Mouse (Mus musculus) heart, adult 2 months (tissue): ENCODE data around the gene Fgf18.

ENCODE experiments used
- CTCF ChIP-seq: fragments of 200-600 bp; IDR thresholded peaks from 2 replicates; pipeline ENCODE4 v1.8.1; 2022; ENCODE audit warnings: antibody characterized with exemption, mild to moderate bottlenecking, moderate library complexity
- POLR2A ChIP-seq: fragments of 200-500 bp; IDR thresholded peaks from 2 replicates; pipeline ENCODE4 v1.6.1; 2011; ENCODE audit warnings: mild to moderate bottlenecking, low read depth, low read length, control low read depth; ENCODE audit not compliant: insufficient read depth

DNA sequence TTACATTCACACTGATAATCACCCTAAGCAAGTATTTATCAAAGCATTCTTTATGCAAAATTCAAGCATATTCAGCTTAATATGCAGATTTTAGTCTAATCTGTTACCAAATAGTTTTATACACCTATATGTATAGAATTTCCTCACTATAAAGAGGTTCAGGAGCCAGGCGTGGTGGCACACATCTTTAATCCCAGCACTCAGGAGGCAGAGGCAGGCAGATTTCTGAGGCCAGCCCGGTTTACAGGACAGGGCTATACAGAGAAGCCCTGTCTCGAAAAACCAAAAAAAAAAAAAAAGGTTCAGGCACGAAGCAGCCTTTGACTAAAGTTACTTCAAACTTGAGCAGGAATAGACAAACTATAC is 4.6 kb upstream of the Fgf18 start:
- no peak for TF ChIP-seq POLR2A
- no peak for TF ChIP-seq CTCF
